Mouse (Mus musculus) adrenal gland, adult (tissue): ENCODE results near the gene Osbpl6.
A peak's percentile ranks its signal among the peaks of the same experiment; 100 is the strongest.

Source experiments
- DNase-seq, 2 experiments: peaks; one replicate each; pipeline ENCODE4 v3.0.0; 2022 to 2023; ENCODE audit warnings: low spot score in 1 of 2; ENCODE audit not compliant: inconsistent age in 2 of 2

The Osbpl6 gene

GRCm38 (mm10) chr2:76418142-76418518 lies 11.8 kb downstream of the Osbpl6 start:
- DNase-seq = no peak

- no peak for DNase-seq
Measured at GRCm38 (mm10) chr2:76421411-76421924, 15.2 kb downstream of the Osbpl6 start.

- DNase-seq = no peak
Measured at GRCm38 (mm10) chr2:76426816-76427215, 20.5 kb downstream of the Osbpl6 start.

GRCm38 (mm10) chr2:76429318-76429717 lies 23.0 kb downstream of the Osbpl6 start:
- DNase-seq = no peak

- no peak for DNase-seq
Measured at GRCm38 (mm10) chr2:76429855-76430254, 23.5 kb downstream of the Osbpl6 start.

GRCm38 (mm10) chr2:76430539-76430938 lies 24.2 kb downstream of the Osbpl6 start:
- no peak for DNase-seq

GRCm38 (mm10) chr2:76434224-76434623 lies 27.9 kb downstream of the Osbpl6 start:
- DNase-seq = no peak

GRCm38 (mm10) chr2:76435667-76436239 lies 29.4 kb downstream of the Osbpl6 start:
- DNase-seq = no peak

GRCm38 (mm10) chr2:76437372-76437771 lies 31.1 kb downstream of the Osbpl6 start:
- DNase-seq = no peak

- DNase-seq = no peak
Measured at GRCm38 (mm10) chr2:76439540-76439939, 33.2 kb downstream of the Osbpl6 start.

- DNase-seq = peak; percentile 24 to 75
Measured at GRCm38 (mm10) chr2:76442086-76442485, 35.8 kb downstream of the Osbpl6 start.

- DNase-seq = peak; percentile 23 to 70
Measured at GRCm38 (mm10) chr2:76449836-76450355, 43.6 kb downstream of the Osbpl6 start.

GRCm38 (mm10) chr2:76466723-76467122 lies 60.4 kb downstream of the Osbpl6 start:
- DNase-seq = no peak

GRCm38 (mm10) chr2:76468204-76468603 lies 61.9 kb downstream of the Osbpl6 start:
- peak; percentile 49 to 69 for DNase-seq

GRCm38 (mm10) chr2:76469091-76469750 lies 62.9 kb downstream of the Osbpl6 start:
- no peak for DNase-seq

GRCm38 (mm10) chr2:76469751-76470099 lies 63.4 kb downstream of the Osbpl6 start:
- DNase-seq = no peak

GRCm38 (mm10) chr2:76470391-76470790 lies 64.1 kb downstream of the Osbpl6 start:
- no peak for DNase-seq

- no peak for DNase-seq
Measured at GRCm38 (mm10) chr2:76475788-76476187, 69.5 kb downstream of the Osbpl6 start.

GRCm38 (mm10) chr2:76488764-76489163 lies 82.5 kb downstream of the Osbpl6 start:
- DNase-seq = no peak

GRCm38 (mm10) chr2:76490198-76490597 lies 83.9 kb downstream of the Osbpl6 start:
- no peak for DNase-seq

GRCm38 (mm10) chr2:76491371-76491770 lies 85.1 kb downstream of the Osbpl6 start:
- no peak for DNase-seq

GRCm38 (mm10) chr2:76492224-76492623 lies 85.9 kb downstream of the Osbpl6 start:
- DNase-seq = no peak
